Mouse (Mus musculus): Measurements from ENCODE around the gene Pkn2. TPM values are rescaled to one million over a fixed set of nuclear protein-coding genes. Genes with fewer than 3 reads are reported as not detected.

Pkn2 gene
- polyA plus RNA-seq, 1 experiment, result 57.9 TPM

DNA sequence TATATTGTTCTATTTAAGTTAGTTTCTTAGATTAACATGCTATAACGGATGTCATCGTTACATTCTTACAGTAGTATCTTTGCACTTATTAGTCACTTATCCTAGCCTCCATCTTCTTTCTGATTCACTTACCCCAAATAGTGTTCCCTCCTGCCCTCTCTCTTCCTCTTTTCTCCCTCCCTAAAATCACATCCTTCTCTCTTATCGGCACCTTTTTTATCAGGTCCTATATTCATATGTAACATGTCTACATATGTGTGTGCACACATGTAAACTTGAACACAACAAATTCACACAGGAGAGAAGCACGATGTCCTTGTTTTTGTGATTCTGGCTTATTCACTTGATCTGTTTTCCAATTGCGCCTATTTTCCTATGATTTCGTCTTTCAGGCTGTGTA is 113.3 kb downstream of the Pkn2 start:
- no peak for TF ChIP-seq GATA1 (IDR thresholded peaks at IDR 0.05; ENCODE audit: low read length)

- no peak for TF ChIP-seq GATA1 (IDR thresholded peaks at IDR 0.05; ENCODE audit: low read length)
Observed at GRCm38 (mm10) chr3:142765778-142766165, 116.0 kb downstream of the Pkn2 start.

DNA sequence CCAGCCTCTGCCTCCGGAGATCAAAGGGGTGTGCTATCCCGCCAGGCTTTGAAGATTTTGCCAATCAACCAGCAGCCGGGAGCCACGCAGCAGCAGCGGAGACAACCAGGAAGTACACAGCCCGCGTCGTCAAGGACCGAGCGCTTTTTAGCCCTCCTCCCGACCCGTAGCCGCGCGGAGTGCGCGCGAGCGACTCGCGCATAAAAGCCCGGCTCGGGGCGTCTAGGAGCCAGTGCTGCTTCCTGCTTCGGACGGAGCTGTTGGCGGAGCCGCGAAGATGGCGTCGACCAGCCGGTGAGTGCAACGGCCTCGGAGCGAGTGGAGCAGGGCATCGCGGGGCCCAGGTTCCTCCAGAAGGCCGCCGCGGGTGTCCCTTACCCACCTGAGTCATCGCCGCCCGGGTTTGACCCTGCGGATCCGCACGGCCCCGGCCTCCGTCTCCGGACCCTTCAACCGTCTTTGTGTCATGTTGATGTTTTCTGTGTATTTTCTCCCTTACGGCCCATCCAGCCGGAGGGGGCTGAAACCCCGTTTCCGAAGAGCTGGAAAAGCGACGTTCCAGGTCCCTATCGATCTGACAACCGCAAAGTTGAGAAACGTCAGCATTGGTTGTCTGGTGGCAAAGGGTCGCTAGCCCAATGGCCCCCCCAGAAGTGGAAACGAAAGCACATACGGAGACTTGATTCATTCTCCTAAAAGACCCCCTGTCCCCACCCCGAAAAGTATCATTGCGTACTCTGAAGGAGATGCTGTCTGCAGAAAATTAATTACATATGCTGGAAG is 116.6 kb downstream of the Pkn2 start, which contains the start of gene Gtf2b:
Gene Gtf2b, plus strand, starts transcription at position 51 of the 783 bp plus-strand sequence.
- TF ChIP-seq GATA1 (IDR thresholded peaks at IDR 0.05; ENCODE audit: low read length), result no peak

- no peak for TF ChIP-seq GATA1 (IDR thresholded peaks at IDR 0.05; ENCODE audit: low read length)
Observed at GRCm38 (mm10) chr3:142760356-142760755, 121.4 kb downstream of the Pkn2 start.

DNA sequence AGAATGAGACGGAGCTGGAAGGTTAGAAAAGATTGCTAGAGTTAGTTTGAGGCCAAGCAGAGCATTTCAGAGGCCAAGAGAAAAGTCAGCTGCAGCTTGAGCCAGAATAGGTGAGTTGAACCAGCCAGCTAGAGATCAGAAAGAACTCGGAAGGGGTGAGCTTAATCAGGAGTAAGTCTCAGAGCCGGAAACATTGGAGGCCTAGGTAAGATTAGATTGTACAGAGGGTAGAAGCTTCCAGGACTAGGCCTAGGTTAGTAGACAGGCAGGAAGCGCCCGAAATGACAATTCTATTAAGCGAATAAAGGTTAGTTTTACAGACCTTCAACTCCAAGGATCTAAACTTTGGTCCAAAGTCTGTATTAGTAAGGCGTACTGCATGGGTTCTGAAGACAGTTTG is 123.2 kb downstream of the Pkn2 start:
- TF ChIP-seq GATA1 (IDR thresholded peaks at IDR 0.05; ENCODE audit: low read length), result no peak

GRCm38 (mm10) chr3:142757841-142758240 is 124.0 kb downstream of the Pkn2 start:
- TF ChIP-seq GATA1 (IDR thresholded peaks at IDR 0.05; ENCODE audit: low read length), result peak; percentile 86

DNA sequence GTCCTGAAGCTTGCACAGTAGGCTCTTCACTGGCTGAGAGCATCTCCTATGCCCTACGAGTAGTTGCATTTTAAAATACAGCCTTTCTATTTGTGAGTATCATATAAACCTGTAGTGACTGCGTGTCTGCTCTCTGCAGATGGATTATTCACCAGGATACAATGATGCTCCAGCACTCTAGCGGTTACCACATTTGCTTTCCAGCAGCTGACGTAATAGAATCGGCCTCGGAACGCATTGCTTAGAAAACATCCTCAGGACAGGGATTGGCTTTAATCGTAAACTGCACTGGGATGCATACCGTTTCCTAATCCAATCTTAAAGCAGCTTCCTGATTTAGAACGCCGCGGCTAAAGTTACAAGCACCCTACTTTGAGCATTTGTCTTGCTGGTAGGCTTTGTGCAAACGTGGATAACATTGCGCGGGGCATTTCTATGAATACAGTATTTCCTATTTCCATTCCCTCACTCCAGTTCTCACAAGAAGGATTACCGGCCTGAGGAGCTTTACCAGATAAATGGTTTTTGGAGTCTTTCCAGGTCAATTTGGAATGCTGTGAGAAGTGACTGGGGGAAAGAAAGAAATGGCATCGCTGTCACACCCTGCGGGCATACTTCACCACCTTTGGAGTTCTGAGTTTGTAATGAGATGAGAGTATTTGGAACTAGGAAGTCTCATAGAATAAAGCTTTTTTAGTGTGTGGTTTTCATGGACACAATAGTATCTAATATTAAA is 126.5 kb downstream of the Pkn2 start:
- no peak for TF ChIP-seq GATA1 (IDR thresholded peaks at IDR 0.05; ENCODE audit: low read length)

- TF ChIP-seq GATA1 (IDR thresholded peaks at IDR 0.05; ENCODE audit: low read length), result no peak
Observed at GRCm38 (mm10) chr3:142749131-142749530, 132.7 kb downstream of the Pkn2 start.

DNA sequence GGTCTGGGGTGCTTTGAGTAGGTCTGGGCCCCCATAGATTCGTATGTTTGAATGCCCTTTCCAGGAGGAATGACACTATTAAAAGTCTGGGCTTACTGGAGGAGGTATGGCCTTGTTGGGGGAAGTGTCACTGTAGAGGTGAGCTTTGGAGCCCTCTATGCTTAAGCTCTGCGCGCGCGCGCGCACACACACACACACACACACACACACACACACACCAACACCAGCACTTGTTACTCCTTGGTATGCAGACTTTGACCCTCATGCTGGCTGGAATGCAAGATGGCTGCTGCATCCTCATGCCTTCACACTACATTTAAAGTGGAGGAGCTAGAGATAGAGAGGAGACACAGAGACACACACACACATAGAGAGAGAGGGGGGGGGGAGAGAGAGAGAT is 134.1 kb downstream of the Pkn2 start:
- no peak for TF ChIP-seq GATA1 (IDR thresholded peaks at IDR 0.05; ENCODE audit: low read length)

DNA sequence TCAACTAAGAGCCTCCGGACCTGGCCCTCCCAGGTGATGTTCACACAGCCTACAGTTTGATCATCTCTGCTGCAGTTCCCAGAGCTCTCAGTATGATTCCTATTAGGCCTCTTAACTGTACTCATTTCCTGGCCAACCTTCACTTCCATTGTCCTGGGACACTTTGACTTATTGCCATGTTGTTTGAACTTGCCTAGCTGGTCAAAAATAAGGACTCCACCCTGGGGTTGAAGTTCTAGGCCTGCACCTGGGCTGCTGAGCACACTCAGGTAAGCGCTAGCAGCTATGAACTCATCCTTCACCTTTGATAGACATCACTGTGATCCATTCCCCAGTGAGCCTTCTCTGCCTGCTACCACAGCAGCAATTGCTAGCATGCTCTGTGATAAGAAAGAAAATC is 136.7 kb downstream of the Pkn2 start:
- no peak for TF ChIP-seq GATA1 (IDR thresholded peaks at IDR 0.05; ENCODE audit: low read length)

- no peak for TF ChIP-seq GATA1 (IDR thresholded peaks at IDR 0.05; ENCODE audit: low read length)
Observed at GRCm38 (mm10) chr3:142743973-142744898, 137.6 kb downstream of the Pkn2 start.

Other genes starting within 250 kb of the Pkn2 start
- gene Kyat3, start 181.0 kb downstream of the Pkn2 start, polyA plus RNA-seq (2012), result not detected in 2 replicates
- 3.6 and 3.7 TPM in 2 replicates for gene Gtf2b, start 117.0 kb downstream of the Pkn2 start, polyA plus RNA-seq (2012)